Mouse (Mus musculus) embryonic facial prominence, embryonic 11.5 days (tissue): ENCODE data around the gene Spag6. TPM values are rescaled to one million over a fixed set of nuclear protein-coding genes. Genes with fewer than 3 reads are reported as not detected.
A peak's percentile ranks its signal among the peaks of the same experiment; 100 is the strongest.

Source experiments
- ATAC-seq: fragments of 200-750 bp; cut with Nextera tagmentation; replicated peaks from 2 replicates; pipeline ENCODE4 v1.8.0; 2017; ENCODE audit warnings: low read depth; ENCODE audit not compliant: insufficient number of reproducible peaks, low FRiP score, low TSS enrichment
- DNase-seq: peaks from one replicate; pipeline ENCODE4 v3.0.0-alpha.2; 2015; ENCODE audit warnings: low spot score
- H3K27ac ChIP-seq: fragments of 300-500 bp; sonication (generic); replicated peaks from 2 replicates; pipeline ENCODE4 v1.5.1; 2014; ENCODE audit warnings: mild to moderate bottlenecking, low read depth, low read length, control low read depth
- H3K27me3 ChIP-seq: fragments of 300-500 bp; sonication (generic); 2 replicates; pipeline ENCODE4 v1.6.1; 2014; ENCODE audit warnings: mild to moderate bottlenecking, low read length, moderate library complexity, mixed read lengths; ENCODE audit not compliant: control insufficient read depth, insufficient read depth
- H3K36me3 ChIP-seq: fragments of 300-500 bp; sonication (generic); replicated peaks from 2 replicates; pipeline ENCODE4 v1.6.1; 2014; ENCODE audit warnings: low read depth, mild to moderate bottlenecking, low read length, moderate library complexity, mixed read lengths; ENCODE audit not compliant: control insufficient read depth, insufficient read depth
- H3K4me1 ChIP-seq: fragments of 300-500 bp; sonication (generic); 2 replicates; pipeline ENCODE4 v1.6.1; 2014; ENCODE audit warnings: low read length, mixed read lengths; ENCODE audit not compliant: control insufficient read depth, insufficient read depth
- H3K4me2 ChIP-seq: fragments of 300-500 bp; sonication (generic); 2 replicates; pipeline ENCODE4 v1.6.1; 2014; ENCODE audit warnings: low read depth, mild to moderate bottlenecking, control low read depth, low read length, moderate library complexity
- H3K4me3 ChIP-seq: fragments of 300-500 bp; sonication (generic); 2 replicates; pipeline ENCODE4 v1.5.1; 2014; ENCODE audit warnings: low read depth, low read length, control low read depth
- H3K9ac ChIP-seq: fragments of 300-500 bp; sonication (generic); replicated peaks from 2 replicates; pipeline ENCODE4 v1.6.1; 2014; ENCODE audit warnings: mild to moderate bottlenecking, control low read depth, low read length
- H3K9me3 ChIP-seq: fragments of 300-500 bp; sonication (generic); replicated peaks from 2 replicates; pipeline ENCODE4 v1.6.1; 2016; ENCODE audit warnings: mild to moderate bottlenecking, low read length, inconsistent platforms, mixed read lengths; ENCODE audit not compliant: control insufficient read depth
- WGBS: fragments of 180-500 bp; shearing (Covaris S2); extraction: QIAGEN DNeasy Blood & Tissue Kit; methylation state at CpG from one replicate; pipeline ENCODE4 v1.1.7; 2014; 5-methylcytosine and 5-hydroxymethylcytosine counted together
- polyA plus RNA-seq: library from polyadenylated mRNA; unstranded; fragments of >200 nt; fragmentation: Nextera tagmentation; extraction: Ambion mirVana; gene quantifications from 2 replicates; pipeline ENCODE4 v1.2.1, GENCODE M21; 2014

Spag6 gene
- polyA plus RNA-seq, 1 experiment from 2014 or later = 0.38 TPM

DNA sequence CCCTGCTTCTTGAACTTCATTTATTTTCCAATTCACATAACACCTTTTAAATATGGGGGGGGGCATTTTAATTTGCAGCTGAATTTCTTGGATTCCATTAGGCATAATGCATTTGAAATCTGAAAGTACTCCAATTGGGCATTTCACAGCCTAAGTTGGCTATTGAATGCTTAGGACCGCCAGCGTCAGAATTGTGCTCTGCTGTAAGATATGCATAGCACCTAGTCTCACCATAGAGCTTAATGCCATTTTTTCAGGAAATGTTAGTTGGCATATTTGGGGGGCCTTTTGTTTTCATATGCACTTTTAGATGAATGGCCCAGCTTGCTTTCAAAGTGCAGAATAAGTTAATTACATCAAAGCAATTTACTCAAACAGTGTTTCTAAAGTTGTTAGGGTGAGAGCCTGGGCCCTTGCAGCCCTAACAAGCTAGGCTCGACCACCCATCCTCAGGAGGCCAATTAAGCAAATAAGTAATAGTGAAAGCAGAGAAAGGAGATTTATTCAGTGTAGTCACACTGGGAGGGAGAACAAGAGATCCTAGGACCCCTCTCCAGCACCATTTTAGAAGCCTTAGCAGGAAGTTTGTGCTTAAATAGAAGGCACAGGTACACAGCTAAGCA is 28.5 kb downstream of the Spag6 start:
- Histone ChIP-seq H3K27me3 (no peaks in the 10 kb centered on the region), H3K4me1 (no peaks in the 10 kb centered on the region), H3K4me2 (no peak overlapping the region), H3K27ac (no peak overlapping the region), H3K9ac (no peak overlapping the region), H3K9me3 (no peaks in the 10 kb centered on the region), H3K4me3 (no peak overlapping the region), H3K36me3 (no peaks in the 10 kb centered on the region)
- 58% methylated on average over 3 of the region's 3 CpGs for WGBS
- DNase-seq = no peak
- ATAC-seq = no peak

DNA sequence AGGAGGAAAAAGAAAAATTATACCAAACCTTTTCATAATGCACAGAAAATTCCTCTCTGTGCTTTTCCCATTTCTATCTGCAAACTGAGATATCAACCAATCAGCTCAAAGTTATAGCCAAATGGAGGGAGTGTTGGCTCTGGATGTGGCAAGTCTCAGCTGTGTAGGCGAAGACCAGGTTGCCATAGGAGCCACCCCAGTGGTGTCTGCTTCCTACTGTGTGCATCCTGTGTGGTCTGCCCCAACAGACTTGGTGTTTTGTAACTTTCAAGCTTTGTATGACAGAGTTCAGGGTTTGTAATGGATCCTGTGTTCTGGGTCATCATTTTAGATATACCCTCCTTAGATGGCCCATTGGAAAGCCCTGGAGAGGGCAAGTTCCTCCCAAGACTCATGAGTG is 30.6 kb downstream of the Spag6 start:
- ATAC-seq (no peak), DNase-seq (no peak)
- Histone ChIP-seq H3K9ac (no peak overlapping the region), H3K36me3 (no peaks in the 10 kb centered on the region), H3K27ac (no peak overlapping the region), H3K4me1 (no peaks in the 10 kb centered on the region), H3K9me3 (no peaks in the 10 kb centered on the region), H3K4me3 (no peak overlapping the region), H3K4me2 (no peak overlapping the region), H3K27me3 (no peaks in the 10 kb centered on the region)
- 90% methylated on average over 1 of the region's 1 CpGs for WGBS

DNA sequence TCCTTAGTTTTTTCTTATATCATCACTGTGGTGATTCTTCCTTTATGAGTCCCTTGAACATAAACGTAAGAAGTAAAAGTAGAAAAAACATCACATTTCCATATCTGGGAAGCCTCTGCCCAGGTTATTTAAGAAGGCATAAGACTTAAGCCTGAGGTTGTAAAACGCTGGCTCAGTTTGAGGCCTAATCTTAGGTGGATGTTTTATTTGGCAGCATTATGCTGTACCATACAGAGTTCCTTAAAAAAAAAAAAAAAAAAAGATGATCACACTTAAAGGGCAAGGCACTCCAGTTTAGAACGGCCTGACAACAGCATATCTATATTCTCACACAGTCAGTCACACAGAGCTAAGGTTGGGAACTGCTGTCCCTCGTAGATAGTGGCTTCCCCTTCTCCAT is 32.0 kb downstream of the Spag6 start:
- DNase-seq = no peak
- WGBS = 83% methylated on average over 4 of the region's 4 CpGs
- H3K9me3 ChIP-seq = no peaks in the 10 kb centered on the region
- no peaks in the 10 kb centered on the region for H3K36me3 ChIP-seq
- no peaks in the 10 kb centered on the region for H3K27me3 ChIP-seq
- no peak overlapping the region for H3K4me2 ChIP-seq
- no peak overlapping the region for H3K9ac ChIP-seq
- no peak overlapping the region for H3K4me3 ChIP-seq
- no peaks in the 10 kb centered on the region for H3K4me1 ChIP-seq
- no peak for ATAC-seq
- no peak overlapping the region for H3K27ac ChIP-seq

DNA sequence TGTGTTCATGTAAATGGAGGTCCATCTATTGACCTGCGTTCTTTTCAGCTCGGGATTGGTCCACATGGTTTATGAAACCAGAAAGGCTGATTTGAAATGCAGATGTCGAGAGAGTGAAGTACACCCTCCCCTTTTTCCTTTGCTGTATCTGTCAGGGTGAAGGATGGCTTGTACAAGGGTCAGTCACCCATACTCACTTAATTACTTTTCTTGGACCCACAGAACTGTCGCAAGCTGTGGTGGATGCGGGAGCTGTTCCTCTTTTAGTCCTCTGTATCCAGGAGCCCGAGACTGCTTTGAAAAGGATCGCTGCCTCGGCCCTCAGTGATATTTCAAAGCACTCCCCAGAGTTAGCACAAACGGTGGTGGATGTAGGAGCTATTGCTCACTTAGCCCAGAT is 37.9 kb downstream of the Spag6 start:
- H3K4me1 ChIP-seq = no peaks in the 10 kb centered on the region
- no peaks in the 10 kb centered on the region for H3K36me3 ChIP-seq
- H3K27ac ChIP-seq = no peak overlapping the region
- H3K9ac ChIP-seq = no peak overlapping the region
- ATAC-seq = peak; percentile 79
- H3K27me3 ChIP-seq = no peaks in the 10 kb centered on the region
- no peak for DNase-seq
- H3K9me3 ChIP-seq = no peaks in the 10 kb centered on the region
- 45% methylated on average over 9 of the region's 9 CpGs for WGBS
- no peak overlapping the region; the same call in 1 of the 2 replicates for H3K4me2 ChIP-seq
- H3K4me3 ChIP-seq = no peak overlapping the region

DNA sequence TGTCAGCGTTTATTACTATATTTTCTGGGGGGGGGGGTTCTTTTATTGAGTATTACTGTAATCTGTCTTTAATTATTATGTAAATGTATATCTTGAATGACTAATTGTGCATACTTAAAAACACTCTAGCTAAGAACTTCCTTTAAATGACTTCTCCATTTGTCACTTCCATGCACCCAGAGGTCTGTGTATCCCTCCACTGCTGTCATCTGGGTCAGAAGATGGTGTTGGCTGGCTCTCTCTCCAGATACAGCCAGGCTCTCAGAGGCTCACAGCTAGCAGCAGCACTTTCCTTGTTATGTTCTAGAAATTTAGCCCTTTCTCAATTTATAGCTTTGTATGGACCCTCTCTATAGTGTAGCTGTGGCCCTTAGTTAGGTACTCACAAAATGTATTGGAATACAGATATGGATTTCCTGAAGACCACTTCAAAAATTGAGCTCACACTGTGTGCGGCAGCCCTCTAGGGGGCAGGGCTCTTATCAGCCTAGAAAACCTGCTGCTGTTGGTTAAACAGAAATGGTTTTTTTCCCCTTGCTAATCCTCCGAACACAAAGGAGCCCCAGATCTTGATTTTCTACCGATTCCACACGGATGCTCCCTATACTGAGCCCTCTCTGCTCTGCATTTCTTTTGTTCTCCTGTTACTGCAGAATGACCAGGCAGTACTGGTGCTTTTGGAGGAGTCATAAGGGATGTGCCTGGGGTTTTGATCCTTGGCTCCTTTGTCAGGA is 40.7 kb downstream of the Spag6 start:
- WGBS = 31% methylated on average over 5 of the region's 5 CpGs
- ATAC-seq = no peak
- no peaks in the 10 kb centered on the region for H3K36me3 ChIP-seq
- no peak overlapping the region for H3K4me2 ChIP-seq
- no peak overlapping the region for H3K9ac ChIP-seq
- H3K9me3 ChIP-seq = no peaks in the 10 kb centered on the region
- peak; percentile 7 for DNase-seq
- H3K27ac ChIP-seq = no peak overlapping the region
- H3K4me3 ChIP-seq = no peak overlapping the region
- H3K4me1 ChIP-seq = no peaks in the 10 kb centered on the region
- H3K27me3 ChIP-seq = no peaks in the 10 kb centered on the region

DNA sequence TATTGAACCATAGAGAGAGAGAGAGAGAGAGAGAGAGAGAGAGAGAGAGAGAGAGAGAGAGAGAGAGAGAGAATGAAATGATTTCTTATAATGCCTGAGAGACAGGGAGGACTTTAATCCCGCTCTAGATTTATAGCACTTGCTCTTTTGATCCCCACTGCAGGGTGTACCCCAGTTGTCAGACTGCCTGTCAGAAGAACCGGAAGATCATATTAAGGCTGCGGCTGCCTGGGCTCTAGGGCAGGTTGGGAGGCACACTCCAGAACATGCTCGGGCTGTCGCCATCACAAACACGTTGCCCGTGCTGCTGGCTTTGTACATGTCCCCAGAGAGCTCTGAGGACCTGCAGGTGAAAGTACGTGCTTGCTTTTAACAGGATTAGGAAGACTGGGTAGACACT is 43.2 kb downstream of the Spag6 start:
- 57% methylated on average over 8 of the region's 8 CpGs for WGBS
- Histone ChIP-seq H3K36me3 (no peaks in the 10 kb centered on the region), H3K4me3 (no peak overlapping the region), H3K4me2 (no peak overlapping the region), H3K27me3 (no peaks in the 10 kb centered on the region), H3K4me1 (no peaks in the 10 kb centered on the region), H3K9me3 (no peaks in the 10 kb centered on the region), H3K9ac (no peak overlapping the region), H3K27ac (no peak overlapping the region)
- DNase-seq (no peak), ATAC-seq (no peak)

DNA sequence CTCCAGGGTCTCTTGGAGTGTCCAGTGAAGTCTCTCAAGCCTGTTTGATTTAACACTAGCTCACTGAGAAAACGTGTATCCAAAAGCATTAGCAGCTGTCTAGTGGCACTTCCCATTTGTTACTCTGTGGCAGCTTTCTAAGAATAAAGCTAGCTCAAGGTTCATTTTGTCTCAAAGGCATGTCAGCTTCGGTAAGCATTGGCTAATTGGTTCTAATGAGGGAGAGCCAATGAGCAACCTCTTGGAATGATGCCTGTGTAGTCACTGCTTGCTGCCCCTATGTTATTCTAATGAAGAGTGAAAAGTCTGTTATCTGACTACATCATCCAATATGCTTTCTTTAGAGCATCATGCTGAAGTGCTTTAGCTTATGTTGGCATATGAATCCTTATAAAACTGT is 45.4 kb downstream of the Spag6 start:
- no peak for DNase-seq
- Histone ChIP-seq H3K4me1 (no peaks in the 10 kb centered on the region), H3K9me3 (no peaks in the 10 kb centered on the region), H3K36me3 (no peaks in the 10 kb centered on the region), H3K4me3 (no peak overlapping the region), H3K27ac (no peak overlapping the region), H3K9ac (no peak overlapping the region), H3K27me3 (no peaks in the 10 kb centered on the region), H3K4me2 (no peak overlapping the region)
- WGBS = 48% methylated on average over 2 of the region's 2 CpGs
- no peak for ATAC-seq

DNA sequence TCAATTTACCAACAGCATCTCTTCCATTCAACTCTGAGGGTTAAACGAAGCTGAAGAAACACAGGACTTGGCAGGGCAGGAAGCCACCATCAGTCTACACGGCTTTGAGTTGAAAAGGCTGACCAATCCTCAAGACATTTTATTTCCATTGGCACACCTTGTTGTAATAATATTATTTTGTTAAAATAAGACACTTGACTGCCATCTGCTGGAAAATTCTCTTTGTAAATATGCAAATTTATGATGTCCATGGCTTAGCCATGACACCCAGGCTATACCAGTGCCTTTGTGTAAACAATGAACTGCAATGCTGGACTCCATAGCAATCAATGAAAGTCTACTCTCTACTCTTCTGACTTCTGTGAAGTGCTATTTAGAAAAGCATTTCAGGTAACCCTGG is 62.3 kb downstream of the Spag6 start:
- H3K27ac ChIP-seq = no peak overlapping the region
- no peak overlapping the region for H3K4me2 ChIP-seq
- DNase-seq = peak; percentile 33
- H3K4me1 ChIP-seq = no peaks in the 10 kb centered on the region
- no peak overlapping the region for H3K4me3 ChIP-seq
- no peaks in the 10 kb centered on the region for H3K9me3 ChIP-seq
- H3K36me3 ChIP-seq = no peaks in the 10 kb centered on the region
- no peak overlapping the region for H3K9ac ChIP-seq
- no peaks in the 10 kb centered on the region for H3K27me3 ChIP-seq
- no peak; the same call in 1 of the 2 replicates for ATAC-seq
- 62% methylated on average over 2 of the region's 2 CpGs for WGBS
